Comparison of ENCODE assay signal across 8 mouse cellular contexts in the genomic region with DNA sequence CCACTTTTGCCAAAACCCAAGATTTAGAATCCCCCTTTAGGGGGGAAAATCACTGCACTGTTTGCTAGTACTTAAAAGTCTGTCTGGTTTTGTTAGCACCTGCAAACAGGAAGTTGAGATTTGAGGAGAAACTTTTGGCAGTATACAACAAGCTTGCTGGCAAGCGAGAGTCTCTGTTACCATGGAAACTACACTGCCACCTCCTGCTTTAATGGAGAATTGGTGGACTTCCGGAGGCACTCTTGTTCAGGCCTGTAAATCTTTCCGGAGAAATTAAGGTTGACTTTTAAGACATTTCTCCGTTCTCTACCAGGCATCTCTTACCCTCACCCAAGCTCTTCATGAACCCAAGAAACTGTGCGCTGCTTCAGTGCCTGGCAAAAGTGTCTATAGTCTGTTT.
A peak's percentile ranks its signal among the peaks of the same experiment; 100 is the strongest.
DNase-seq lines count a peak whose midpoint lies in the region; ATAC-seq and TF ChIP-seq lines count a peak whose summit lies in the region.

No protein-coding gene starts in this region.

- no peaks in the 10 kb centered on the region for H3K36me3 ChIP-seq in kidney, embryonic 14.5 days (ENCODE audit: control insufficient read depth, insufficient read depth, low read length)
- H3K36me3 ChIP-seq in embryonic facial prominence, embryonic 12.5 days: no peaks in the 10 kb centered on the region
- no peaks in the 10 kb centered on the region for H3K36me3 ChIP-seq in intestine, postnatal 0 days (ENCODE audit: control insufficient read depth, insufficient read depth)
- no peaks in the 10 kb centered on the region for H3K36me3 ChIP-seq in myocyte (ENCODE audit: control insufficient read depth, insufficient read depth)
- no peaks in the 10 kb centered on the region for H3K36me3 ChIP-seq in liver, embryonic 12.5 days

- H3K27me3 ChIP-seq in kidney, embryonic 14.5 days (ENCODE audit: control insufficient read depth, insufficient read depth, low read length): no peaks in the 10 kb centered on the region
- H3K27me3 ChIP-seq in embryonic facial prominence, embryonic 12.5 days: no peaks in the 10 kb centered on the region
- no peaks in the 10 kb centered on the region for H3K27me3 ChIP-seq in intestine, postnatal 0 days (replicated peaks; ENCODE audit: control insufficient read depth, insufficient read depth, low read length)
- no peaks in the 10 kb centered on the region for H3K27me3 ChIP-seq in myocyte (ENCODE audit: control insufficient read depth, insufficient read depth, insufficient read length)
- no peaks in the 10 kb centered on the region for H3K27me3 ChIP-seq in liver, embryonic 12.5 days (replicated peaks)

- peaks cover 41% of the 10 kb centered on the region for H3K4me1 ChIP-seq in kidney, embryonic 14.5 days (ENCODE audit: control insufficient read depth, insufficient read depth, low read length)
- H3K4me1 ChIP-seq in embryonic facial prominence, embryonic 12.5 days: peaks cover 68% of the 10 kb centered on the region
- peaks cover 20% of the 10 kb centered on the region for H3K4me1 ChIP-seq in intestine, postnatal 0 days (replicated peaks; ENCODE audit: control insufficient read depth, insufficient read depth, low read length)
- H3K4me1 ChIP-seq in liver, embryonic 12.5 days: peaks cover 16% of the 10 kb centered on the region

- H3K4me3 ChIP-seq in kidney, embryonic 14.5 days (ENCODE audit: low read length): no peak overlapping the region
- no peak overlapping the region for H3K4me3 ChIP-seq in embryonic facial prominence, embryonic 12.5 days
- H3K4me3 ChIP-seq in intestine, postnatal 0 days (ENCODE audit: low read depth, low read length): no peak overlapping the region
- no peak overlapping the region for H3K4me3 ChIP-seq in myocyte
- no peak overlapping the region for H3K4me3 ChIP-seq in left cerebral cortex, adult 2 months
- no peak overlapping the region for H3K4me3 ChIP-seq in liver, embryonic 12.5 days

- peaks cover 79% of the 10 kb centered on the region for H3K79me2 ChIP-seq in myocyte (ENCODE audit: control insufficient read depth, insufficient read depth)

- intact Hi-C loops in left cerebral cortex, adult 2 months (cut with DNase I): no loop called here

- WGBS in kidney, embryonic 14.5 days: 11% methylated on average over 5 of the region's 5 CpGs
- 12% methylated on average over 5 of the region's 5 CpGs for WGBS in embryonic facial prominence, embryonic 12.5 days
- 21% methylated on average over 5 of the region's 5 CpGs for WGBS in intestine, postnatal 0 days
- WGBS in liver, embryonic 12.5 days (ENCODE audit: insufficient replicate concordance): 21% methylated on average over 5 of the region's 5 CpGs

- no peak overlapping the region for H3ac ChIP-seq in myocyte (ENCODE audit: control insufficient read depth, insufficient read length)

- H3K9me3 ChIP-seq in kidney, embryonic 14.5 days (ENCODE audit: control insufficient read depth, low read length): no peaks in the 10 kb centered on the region
- H3K9me3 ChIP-seq in embryonic facial prominence, embryonic 12.5 days: no peaks in the 10 kb centered on the region
- H3K9me3 ChIP-seq in intestine, postnatal 0 days (ENCODE audit: control insufficient read depth): no peaks in the 10 kb centered on the region
- no peaks in the 10 kb centered on the region for H3K9me3 ChIP-seq in liver, embryonic 12.5 days (replicated peaks)

- H3K4me2 ChIP-seq in kidney, embryonic 14.5 days (replicated peaks; ENCODE audit: low read depth, low read length): peak overlapping the region; percentile 15
- H3K4me2 ChIP-seq in embryonic facial prominence, embryonic 12.5 days (replicated peaks): 0 out of 2 replicates have a peak overlapping the region, but pooled peaks have one; percentile 30
- peak overlapping the region; percentile 55 for H3K4me2 ChIP-seq in intestine, postnatal 0 days (replicated peaks; ENCODE audit: low read depth)
- H3K4me2 ChIP-seq in myocyte (ENCODE audit: low read depth): peak overlapping the region; percentile 71
- no peak overlapping the region for H3K4me2 ChIP-seq in liver, embryonic 12.5 days

- peak; percentile 31; the same call in 1 of the 2 replicates for TF ChIP-seq CTCF in intestine, postnatal 0 days (IDR thresholded peaks at IDR 0.05; ENCODE audit: low read depth)
- no peak; the same call in none of the 2 replicates for TF ChIP-seq CTCF in left cerebral cortex, adult 2 months (IDR thresholded peaks at IDR 0.05)

- H3K9ac ChIP-seq in kidney, embryonic 14.5 days (ENCODE audit: low read depth, low read length): no peak overlapping the region
- H3K9ac ChIP-seq in embryonic facial prominence, embryonic 12.5 days: no peak overlapping the region
- no peak overlapping the region for H3K9ac ChIP-seq in intestine, postnatal 0 days (ENCODE audit: low read depth, low read length)
- H3K9ac ChIP-seq in liver, embryonic 12.5 days: no peak overlapping the region

- TF ChIP-seq POLR2A in myocyte (IDR thresholded peaks at IDR 0.05; ENCODE audit: insufficient read length, low read depth): no peak

- no peak for ATAC-seq in kidney, embryonic 14.5 days (ENCODE audit: low FRiP score, low TSS enrichment)
- ATAC-seq in embryonic facial prominence, embryonic 12.5 days (ENCODE audit: insufficient number of reproducible peaks, insufficient read depth, low FRiP score, low TSS enrichment): no peak
- no peak for ATAC-seq in intestine, postnatal 0 days
- no peak for ATAC-seq in frontal cortex, adult (ENCODE audit: low TSS enrichment)
- no peak for ATAC-seq in liver, embryonic 12.5 days

- no peak for DNase-seq in kidney, postnatal 10 days
- DNase-seq in left cerebral cortex, adult 2 months (ENCODE audit: extremely low spot score in 1 of 2, low spot score in 2 of 2): no peak

- H3K27ac ChIP-seq in kidney, embryonic 14.5 days (ENCODE audit: low read depth, low read length): peak overlapping the region; percentile 77
- H3K27ac ChIP-seq in embryonic facial prominence, embryonic 12.5 days: peak overlapping the region; percentile 67
- H3K27ac ChIP-seq in intestine, postnatal 0 days (ENCODE audit: low read depth, low read length): no peak overlapping the region
- no peak overlapping the region for H3K27ac ChIP-seq in left cerebral cortex, adult 2 months
- no peak overlapping the region for H3K27ac ChIP-seq in liver, embryonic 12.5 days

TF ChIP-seq in myocyte, 11 proteins besides CTCF, POLR2A, EP300 and RAD21:
- no peak for TF ChIP-seq MYOG (IDR thresholded peaks at IDR 0.05; ENCODE audit: control insufficient read depth in 1 of 3, insufficient read depth in 1 of 3, insufficient read length in 2 of 3, low read depth in 2 of 3)

Comparison
In these comparisons a context has a peak if more than half of its experiments do, and no peak if none do; other contexts are left out.
1. H3K27ac ChIP-seq: peak in kidney, embryonic 14.5 days (single experiment) and embryonic facial prominence, embryonic 12.5 days (single experiment); none in intestine, postnatal 0 days (single experiment), left cerebral cortex, adult 2 months (single experiment) and liver, embryonic 12.5 days (single experiment).